Mouse (Mus musculus) heart, adult 2 months (tissue): ENCODE data around the gene Hist1h4i. TPM values are rescaled to one million over a fixed set of nuclear protein-coding genes. Genes with fewer than 3 reads are reported as not detected.

Experiments
- DNase-seq, 2 experiments: peaks; one replicate each; pipeline ENCODE4 v3.0.0; 2021
- H3K27ac ChIP-seq: fragments of 200-600 bp; 2 replicates; pipeline ENCODE4 v1.8.1; 2022
- H3K27me3 ChIP-seq: fragments of 200-500 bp; 2 replicates; pipeline ENCODE4 v1.6.1; 2012; ENCODE audit warnings: mild to moderate bottlenecking, low read length, inconsistent platforms, mixed read lengths; ENCODE audit not compliant: control insufficient read depth, insufficient read depth
- H3K36me3 ChIP-seq: fragments of 200-500 bp; 2 replicates; pipeline ENCODE4 v1.6.1; 2012; ENCODE audit warnings: low read length, inconsistent platforms; ENCODE audit not compliant: control insufficient read depth, insufficient read depth
- H3K4me1 ChIP-seq: fragments of 200-500 bp; 2 replicates; pipeline ENCODE4 v1.6.1; 2011; ENCODE audit warnings: low read length; ENCODE audit not compliant: control insufficient read depth, insufficient read depth
- H3K4me3 ChIP-seq: fragments of 200-600 bp; 2 replicates; pipeline ENCODE4 v1.8.1; 2022
- H3K79me2 ChIP-seq: fragments of 200-500 bp; replicated peaks from 2 replicates; pipeline ENCODE4 v1.6.1; 2012; ENCODE audit warnings: mild to moderate bottlenecking, inconsistent platforms, low read length, moderate library complexity, mixed read lengths; ENCODE audit not compliant: control insufficient read depth, insufficient read depth
- H3K9ac ChIP-seq: fragments of 200-500 bp; 2 replicates; pipeline ENCODE4 v1.6.1; 2012; ENCODE audit warnings: low read depth, mild to moderate bottlenecking, control low read depth, inconsistent platforms, low read length, mixed read lengths
- EP300 ChIP-seq: fragments of 200-500 bp; IDR thresholded peaks from 2 replicates; pipeline ENCODE4 v1.6.1; 2011; ENCODE audit warnings: low read depth, low read length, control low read depth; ENCODE audit not compliant: insufficient read depth
- WGBS: fragments of 180-500 bp; shearing (Covaris S2); methylation state at CpG from one replicate; pipeline ENCODE4 v1.1.7; 2018; 5-methylcytosine and 5-hydroxymethylcytosine counted together
- intact Hi-C: fragments of 180-260 bp; cut with DNase I; formaldehyde crosslinking; loops from one replicate; pipeline ENCODE4 v1.15.1; 2025
- microRNA-seq, 2 experiments: library from miRNA; unstranded; fragments of <30 nt; microRNA quantifications; one replicate each; pipeline ENCODE4 v1.2.0; 2021
- polyA plus RNA-seq: library from polyadenylated mRNA; depleted of rRNA; stranded (reverse); fragments of >200 nt; gene quantifications from 2 replicates; pipeline ENCODE4 v1.2.3, GENCODE M21; 2012; rRNA removed
- total RNA-seq, 2 experiments: library from RNA; stranded (reverse); gene quantifications; 2 replicates each; pipeline ENCODE4 v1.2.3; 2021

The Hist1h4i gene
- total and polyA plus RNA-seq, 3 experiments = 5.8 to 18.1 (median 11.9) TPM

DNA sequence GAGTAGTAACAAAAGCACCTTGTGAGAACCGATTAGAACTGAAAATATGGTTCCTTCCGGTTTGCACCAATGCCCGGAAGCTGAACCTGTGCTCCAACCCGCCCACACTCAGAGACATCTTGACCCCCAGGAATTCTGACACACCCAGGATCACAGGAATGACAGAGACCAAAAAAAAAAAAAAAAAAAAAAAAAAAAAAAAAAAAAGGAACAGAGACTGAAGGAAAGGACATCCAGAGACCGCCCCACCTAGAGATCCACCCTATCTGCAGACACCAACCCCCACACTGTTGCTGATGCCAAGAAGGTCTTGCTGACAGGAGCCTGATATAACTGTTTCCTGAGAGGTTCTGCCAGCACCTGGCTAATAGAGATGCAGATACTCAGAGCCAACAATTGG, 48.6 kb downstream of the Hist1h4i start:
- Histone ChIP-seq H3K4me1 (peaks cover 6% of the 10 kb centered on the region), H3K27ac (no peak overlapping the region), H3K27me3 (peaks cover 21% of the 10 kb centered on the region), H3K36me3 (no peaks in the 10 kb centered on the region), H3K79me2 (no peaks in the 10 kb centered on the region), H3K4me3 (no peak overlapping the region), H3K9ac (no peak overlapping the region)
- WGBS = 75% methylated on average over 5 of the region's 5 CpGs
- no peak for TF ChIP-seq EP300
- no peak for DNase-seq
- intact Hi-C loops = no loop called here

Small RNAs within 50 kb of the gene (microRNA-seq; reads per million reads assigned to microRNA genes)
- 0 reads per million in 2 experiments for gene Gm26300
- gene Gm44390 = 0 reads per million in 2 experiments
- 0 reads per million in 2 experiments for gene Gm44486

Other genes with a start within 250 kb of the Hist1h4i start
- 10 to 100 TPM; 24.4 to 26.4 TPM for gene Hist1h2bq, start 231.2 kb downstream of the Hist1h4i start, total RNA-seq
- gene Hist1h2bq, start 231.2 kb downstream of the Hist1h4i start, polyA plus RNA-seq = 3.5 and 12.7 TPM in 2 replicates
- 1 to 10 TPM in 1 of 2 experiments, not detected in 1; 7.1 TPM for gene Hist1h2ao, start 230.9 kb downstream of the Hist1h4i start, total RNA-seq
- gene Hist1h2ao, start 230.9 kb downstream of the Hist1h4i start, polyA plus RNA-seq = not detected in 2 replicates
- 10 to 100 TPM; 42.6 to 56.8 TPM for gene Hist1h4m, start 229.6 kb downstream of the Hist1h4i start, total RNA-seq
- 1.6 TPM in 1 of 2 replicates, not detected in the other for gene Hist1h4m, start 229.6 kb downstream of the Hist1h4i start, polyA plus RNA-seq
- gene Hist1h4n, start 209.2 kb downstream of the Hist1h4i start, total RNA-seq = 1 to 10 TPM; 3.7 to 4.9 TPM
- 1.7 and 4.4 TPM in 2 replicates for gene Hist1h4n, start 209.2 kb downstream of the Hist1h4i start, polyA plus RNA-seq
- gene Hist1h2ap, start 207.9 kb downstream of the Hist1h4i start, total RNA-seq = 1 to 10 TPM; 2.8 to 9.6 TPM
- gene Hist1h2ap, start 207.9 kb downstream of the Hist1h4i start, polyA plus RNA-seq = 1.1 and 3.4 TPM in 2 replicates
- 10 to 100 TPM; 24.3 to 26.7 TPM for gene Hist1h2br, start 207.6 kb downstream of the Hist1h4i start, total RNA-seq
- 3.5 and 12.7 TPM in 2 replicates for gene Hist1h2br, start 207.6 kb downstream of the Hist1h4i start, polyA plus RNA-seq
- under 1 TPM; 0.70 to 0.73 TPM for gene Zfp184, start 96.3 kb downstream of the Hist1h4i start, total RNA-seq
- gene Zfp184, start 96.3 kb downstream of the Hist1h4i start, polyA plus RNA-seq = 0.35 and 0.43 TPM in 2 replicates
- gene Pom121l2, start 60.2 kb downstream of the Hist1h4i start, total RNA-seq = not detected
- gene Pom121l2, start 60.2 kb downstream of the Hist1h4i start, polyA plus RNA-seq = 0.06 TPM in 2 replicates
- not detected for gene Prss16, start 31.6 kb downstream of the Hist1h4i start, total RNA-seq
- 0.23 TPM in 1 of 2 replicates, not detected in the other for gene Prss16, start 31.6 kb downstream of the Hist1h4i start, polyA plus RNA-seq
- gene Hist1h2ah, start 5.8 kb downstream of the Hist1h4i start, total RNA-seq = 1 to 10 TPM; 8.1 to 10.0 TPM
- gene Hist1h2ah, start 5.8 kb downstream of the Hist1h4i start, polyA plus RNA-seq = 1.1 TPM in 1 of 2 replicates, not detected in the other
- 10 to 100 TPM in 1 of 2 experiments, 1 to 10 TPM in 1; 7.3 to 10.0 TPM for gene Hist1h2bk, start 5.5 kb downstream of the Hist1h4i start, total RNA-seq
- not detected in 2 replicates for gene Hist1h2bk, start 5.5 kb downstream of the Hist1h4i start, polyA plus RNA-seq
- gene Hist1h2ag, start 1.6 kb upstream of the Hist1h4i start, total RNA-seq = 1 to 10 TPM; 1.7 to 4.3 TPM
- not detected in 2 replicates for gene Hist1h2ag, start 1.6 kb upstream of the Hist1h4i start, polyA plus RNA-seq
- gene Hist1h2bj, start 1.9 kb upstream of the Hist1h4i start, total RNA-seq = 1 to 10 TPM; 2.8 to 3.6 TPM
- gene Hist1h2bj, start 1.9 kb upstream of the Hist1h4i start, polyA plus RNA-seq = 0.59 TPM in 1 of 2 replicates, not detected in the other
- not detected for gene Vmn1r188, start 43.1 kb upstream of the Hist1h4i start, total RNA-seq
- gene Vmn1r188, start 43.1 kb upstream of the Hist1h4i start, polyA plus RNA-seq = not detected in 2 replicates
- gene Vmn1r189, start 64.5 kb upstream of the Hist1h4i start, total RNA-seq = not detected
- gene Vmn1r189, start 64.5 kb upstream of the Hist1h4i start, polyA plus RNA-seq = not detected in 2 replicates
- gene Vmn1r191, start 142.6 kb upstream of the Hist1h4i start, total RNA-seq = not detected
- not detected in 2 replicates for gene Vmn1r191, start 142.6 kb upstream of the Hist1h4i start, polyA plus RNA-seq
- not detected for gene Vmn1r192, start 149.8 kb upstream of the Hist1h4i start, total RNA-seq
- not detected in 2 replicates for gene Vmn1r192, start 149.8 kb upstream of the Hist1h4i start, polyA plus RNA-seq
- gene Vmn1r193, start 181.8 kb upstream of the Hist1h4i start, total RNA-seq = not detected
- not detected in 2 replicates for gene Vmn1r193, start 181.8 kb upstream of the Hist1h4i start, polyA plus RNA-seq
- not detected for gene Vmn1r194, start 202.9 kb upstream of the Hist1h4i start, total RNA-seq
- not detected in 2 replicates for gene Vmn1r194, start 202.9 kb upstream of the Hist1h4i start, polyA plus RNA-seq
- not detected for gene Vmn1r195, start 229.2 kb upstream of the Hist1h4i start, total RNA-seq
- not detected in 2 replicates for gene Vmn1r195, start 229.2 kb upstream of the Hist1h4i start, polyA plus RNA-seq
- gene Vmn1r196, start 248.6 kb upstream of the Hist1h4i start, total RNA-seq = not detected
- gene Vmn1r196, start 248.6 kb upstream of the Hist1h4i start, polyA plus RNA-seq = not detected in 2 replicates